9 mouse cellular contexts compared by ENCODE assay signal in genomic region chr2:170912589-170913223, GRCm38 (mm10).
DNase-seq lines count a peak whose midpoint lies in the region; ATAC-seq lines count a peak whose summit lies in the region.
"Had no signal": no experiment of that assay in that cellular context is flagged by ENCODE, and none has a peak within 500 bp of the region (broad histone marks: within the 10 kb centered on the region; RNA-seq: fewer than 3 reads in every experiment).

No protein-coding gene starts in this region.

- H3K27me3 ChIP-seq in forebrain, embryonic 15.5 days: no peaks in the 10 kb centered on the region

- H3K27ac ChIP-seq in forebrain, embryonic 15.5 days (replicated peaks): no peak overlapping the region
- H3K27ac ChIP-seq: macrophage had no signal

- H3K9me3 ChIP-seq in forebrain, embryonic 15.5 days: no peaks in the 10 kb centered on the region

- peaks cover 13% of the 10 kb centered on the region for H3K4me1 ChIP-seq in forebrain, embryonic 15.5 days

- 46% methylated on average over 13 of the region's 13 CpGs for WGBS in forebrain, embryonic 15.5 days

- H3K9ac ChIP-seq in forebrain, embryonic 15.5 days (replicated peaks): no peak overlapping the region

- no peaks in the 10 kb centered on the region for H3K36me3 ChIP-seq in forebrain, embryonic 15.5 days

- peak; percentile 4 to 33 for DNase-seq in cerebellum, adult 18-20 months
- no peak for DNase-seq in cerebellum, adult 11-12 months
- peak; percentile 12 for DNase-seq in thymus, postnatal 4 days
- DNase-seq in thymus, postnatal 10 days (ENCODE audit: low spot score in 2 of 2): no peak
- peak; percentile 59 to 61 for DNase-seq in kidney, postnatal 4 days
- DNase-seq in lung, postnatal 36 days: peak; percentile 66
- no peak for DNase-seq in natural killer cell, adult 2 months (ENCODE audit: low spot score in 2 of 2)

- ATAC-seq in forebrain, embryonic 15.5 days (replicated peaks): peak; percentile 46; the same call in 1 of the 2 replicates

- H3K4me2 ChIP-seq in forebrain, embryonic 15.5 days (replicated peaks): no peak overlapping the region

- no peak overlapping the region for H3K4me3 ChIP-seq in forebrain, embryonic 15.5 days

Comparison
In these comparisons a context has a peak if more than half of its experiments do, and no peak if none do; other contexts are left out.
1. DNase-seq: peak in cerebellum, adult 18-20 months (2 of 2), thymus, postnatal 4 days (single experiment), kidney, postnatal 4 days (2 of 2) and lung, postnatal 36 days (single experiment); none in cerebellum, adult 11-12 months (single experiment), thymus, postnatal 10 days (0 of 2) and natural killer cell, adult 2 months (0 of 2).